Mouse (Mus musculus) WW6 (cell line): Measurements from ENCODE around the gene Hacd4.

Experiments used
- DNase-seq: peaks from one replicate; pipeline ENCODE4 v3.0.0-alpha.2; 2013; ENCODE audit warnings: low read depth, low spot score

Gene Hacd4

GRCm38 (mm10) chr4:88438326-88438989 is at the start of gene Hacd4:
Gene Hacd4, minus strand, starts transcription at chr4:88438928.
- no peak for DNase-seq

GRCm38 (mm10) chr4:88488107-88488506 is 49.4 kb upstream of the Hacd4 start:
- DNase-seq, result no peak

- DNase-seq, result no peak
These were observed 41.4 kb upstream of the Hacd4 start for GRCm38 (mm10) chr4:88480130-88480529.

- DNase-seq, result no peak
These were observed 40.1 kb upstream of the Hacd4 start for GRCm38 (mm10) chr4:88478809-88479186.

- no peak for DNase-seq
These were observed 39.6 kb upstream of the Hacd4 start for GRCm38 (mm10) chr4:88478177-88478808.

GRCm38 (mm10) chr4:88476511-88477210 is 37.9 kb upstream of the Hacd4 start:
- no peak for DNase-seq

- DNase-seq, result no peak
These were observed 37.4 kb upstream of the Hacd4 start for GRCm38 (mm10) chr4:88476084-88476483.

GRCm38 (mm10) chr4:88471528-88471927 is 32.8 kb upstream of the Hacd4 start:
- no peak for DNase-seq

GRCm38 (mm10) chr4:88464574-88464973 is 25.8 kb upstream of the Hacd4 start:
- DNase-seq, result no peak

- DNase-seq, result no peak
These were observed 24.4 kb upstream of the Hacd4 start for GRCm38 (mm10) chr4:88462981-88463646.

GRCm38 (mm10) chr4:88462501-88462900 is 23.8 kb upstream of the Hacd4 start:
- DNase-seq, result no peak

GRCm38 (mm10) chr4:88461315-88461714 is 22.6 kb upstream of the Hacd4 start:
- DNase-seq, result no peak

- DNase-seq, result no peak
These were observed 19.9 kb upstream of the Hacd4 start for GRCm38 (mm10) chr4:88458673-88459072.

GRCm38 (mm10) chr4:88458093-88458492 is 19.4 kb upstream of the Hacd4 start:
- no peak for DNase-seq

- no peak for DNase-seq
These were observed 11.5 kb upstream of the Hacd4 start for GRCm38 (mm10) chr4:88450087-88450765.

- no peak for DNase-seq
These were observed 10.2 kb upstream of the Hacd4 start for GRCm38 (mm10) chr4:88448976-88449375.

GRCm38 (mm10) chr4:88440814-88441213 is 2.1 kb upstream of the Hacd4 start:
- DNase-seq, result no peak

GRCm38 (mm10) chr4:88439669-88440123 is 968 bp upstream of the Hacd4 start:
- no peak for DNase-seq

GRCm38 (mm10) chr4:88438990-88439329 is 232 bp upstream of the Hacd4 start:
- no peak for DNase-seq

- no peak for DNase-seq
These were observed 811 bp downstream of the Hacd4 start for GRCm38 (mm10) chr4:88437917-88438316.

- no peak for DNase-seq
These were observed 1.6 kb downstream of the Hacd4 start for GRCm38 (mm10) chr4:88437166-88437565.
